Mouse (Mus musculus): ENCODE measurements around the gene Rnh1. TPM values are rescaled to one million over a fixed set of nuclear protein-coding genes. Genes with fewer than 3 reads are reported as not detected.

Rnh1 gene
- polyA plus RNA-seq, 1 experiment from 2014 or later: 61.0 TPM

GRCm38 (mm10) chr7:141176173-141176572 lies 3.5 kb upstream of the Rnh1 start:
- H3K4me1 ChIP-seq: peaks cover 8% of the 10 kb centered on the region
- no peaks in the 10 kb centered on the region for H3K36me3 ChIP-seq
- H3K4me3 ChIP-seq: no peak overlapping the region
- 0 out of 2 replicates have a peak, but pooled peaks cover 6% of the 10 kb centered on the region for H3K27me3 ChIP-seq
- no peak overlapping the region for H3K9ac ChIP-seq
- 3% methylated on average over 8 of the region's 8 CpGs for WGBS
- no peak for ATAC-seq (ENCODE audit: low FRiP score)
- H3K27ac ChIP-seq: no peak overlapping the region
- H3K9me3 ChIP-seq (replicated peaks): no peaks in the 10 kb centered on the region
- H3K4me2 ChIP-seq (replicated peaks): 0 out of 2 replicates have a peak overlapping the region, but pooled peaks have one; percentile 11

- Histone ChIP-seq H3K9me3 (replicated peaks) (no peaks in the 10 kb centered on the region), H3K36me3 (no peaks in the 10 kb centered on the region), H3K27me3 (0 out of 2 replicates have a peak, but pooled peaks cover 6% of the 10 kb centered on the region), H3K4me2 (replicated peaks) (no peak overlapping the region), H3K4me3 (no peak overlapping the region), H3K4me1 (peaks cover 8% of the 10 kb centered on the region), H3K9ac (no peak overlapping the region), H3K27ac (no peak overlapping the region)
- WGBS: 85% methylated on average over 4 of the region's 4 CpGs
- ATAC-seq (ENCODE audit: low FRiP score): no peak
These were observed 2.4 kb upstream of the Rnh1 start for GRCm38 (mm10) chr7:141175068-141175467.

- H3K27me3 ChIP-seq: 0 out of 2 replicates have a peak, but pooled peaks cover 6% of the 10 kb centered on the region
- H3K27ac ChIP-seq: peak overlapping the region; percentile 96
- no peaks in the 10 kb centered on the region for H3K9me3 ChIP-seq (replicated peaks)
- H3K4me2 ChIP-seq (replicated peaks): peak overlapping the region; percentile 53
- H3K4me1 ChIP-seq: peaks cover 14% of the 10 kb centered on the region
- no peaks in the 10 kb centered on the region for H3K36me3 ChIP-seq
- 85% methylated on average over 5 of the region's 5 CpGs for WGBS
- ATAC-seq (ENCODE audit: low FRiP score): no peak
- peak overlapping the region; percentile 57; the same call in 1 of the 2 replicates for H3K4me3 ChIP-seq
- peak overlapping the region; percentile 73 for H3K9ac ChIP-seq
These were observed 730 bp upstream of the Rnh1 start for GRCm38 (mm10) chr7:141173323-141173850.

- H3K27ac ChIP-seq: no peak overlapping the region
- H3K9ac ChIP-seq: no peak overlapping the region
- H3K4me2 ChIP-seq (replicated peaks): no peak overlapping the region
- H3K36me3 ChIP-seq: peaks cover 11% of the 10 kb centered on the region; the same call in 1 of the 2 replicates
- no peak for ATAC-seq (ENCODE audit: low FRiP score)
- no peak overlapping the region for H3K4me3 ChIP-seq
- H3K9me3 ChIP-seq (replicated peaks): no peaks in the 10 kb centered on the region
- no peaks in the 10 kb centered on the region for H3K27me3 ChIP-seq
- peaks cover 18% of the 10 kb centered on the region for H3K4me1 ChIP-seq
These were observed 2.8 kb downstream of the Rnh1 start for GRCm38 (mm10) chr7:141169866-141170265.

- no peak for ATAC-seq (ENCODE audit: low FRiP score)
- H3K27ac ChIP-seq: no peak overlapping the region
- H3K36me3 ChIP-seq: peaks cover 13% of the 10 kb centered on the region; the same call in 1 of the 2 replicates
- no peak overlapping the region for H3K4me3 ChIP-seq
- no peaks in the 10 kb centered on the region for H3K27me3 ChIP-seq
- no peak overlapping the region for H3K9ac ChIP-seq
- peaks cover 18% of the 10 kb centered on the region for H3K4me1 ChIP-seq
- WGBS: 97% methylated on average over 1 of the region's 1 CpGs
- H3K4me2 ChIP-seq (replicated peaks): no peak overlapping the region
- no peaks in the 10 kb centered on the region for H3K9me3 ChIP-seq (replicated peaks)
These were observed 3.4 kb downstream of the Rnh1 start for GRCm38 (mm10) chr7:141169300-141169699.

- Histone ChIP-seq H3K4me1 (peaks cover 18% of the 10 kb centered on the region), H3K36me3 (peaks cover 21% of the 10 kb centered on the region), H3K4me3 (peak overlapping the region; percentile 30), H3K27ac (no peak overlapping the region; the same call in 1 of the 2 replicates), H3K9me3 (replicated peaks) (no peaks in the 10 kb centered on the region), H3K27me3 (no peaks in the 10 kb centered on the region), H3K4me2 (replicated peaks) (peak overlapping the region; percentile 53), H3K9ac (peak overlapping the region; percentile 54)
- ATAC-seq (ENCODE audit: low FRiP score): no peak
- 3% methylated on average over 22 of the region's 22 CpGs for WGBS
These were observed 4.1 kb downstream of the Rnh1 start for GRCm38 (mm10) chr7:141168518-141168953.

GRCm38 (mm10) chr7:141167901-141168517 lies 4.6 kb downstream of the Rnh1 start:
- ATAC-seq (ENCODE audit: low FRiP score): no peak
- Histone ChIP-seq H3K36me3 (peaks cover 25% of the 10 kb centered on the region), H3K27ac (no peak overlapping the region), H3K27me3 (no peaks in the 10 kb centered on the region), H3K4me1 (peaks cover 14% of the 10 kb centered on the region), H3K4me2 (replicated peaks) (peak overlapping the region; percentile 53), H3K4me3 (peak overlapping the region; percentile 30), H3K9me3 (replicated peaks) (no peaks in the 10 kb centered on the region), H3K9ac (peak overlapping the region; percentile 54)
- 17% methylated on average over 7 of the region's 7 CpGs for whole genome bisulfite sequencing

- no peak overlapping the region for H3K4me3 ChIP-seq
- no peaks in the 10 kb centered on the region for H3K27me3 ChIP-seq
- H3K9me3 ChIP-seq (replicated peaks): no peaks in the 10 kb centered on the region
- WGBS: 89% methylated on average over 6 of the region's 6 CpGs
- H3K4me1 ChIP-seq: peaks cover 11% of the 10 kb centered on the region
- H3K9ac ChIP-seq: no peak overlapping the region
- H3K4me2 ChIP-seq (replicated peaks): no peak overlapping the region
- no peak for ATAC-seq (ENCODE audit: low FRiP score)
- H3K36me3 ChIP-seq: peaks cover 53% of the 10 kb centered on the region
- no peak overlapping the region for H3K27ac ChIP-seq
These were observed 7.8 kb downstream of the Rnh1 start for GRCm38 (mm10) chr7:141164850-141165249.

GRCm38 (mm10) chr7:141164397-141164796 lies 8.3 kb downstream of the Rnh1 start:
- WGBS: 93% methylated on average over 7 of the region's 7 CpGs
- no peak overlapping the region for H3K27ac ChIP-seq
- peaks cover 11% of the 10 kb centered on the region for H3K4me1 ChIP-seq
- peaks cover 57% of the 10 kb centered on the region for H3K36me3 ChIP-seq
- no peak for ATAC-seq (ENCODE audit: low FRiP score)
- H3K4me3 ChIP-seq: no peak overlapping the region
- H3K9me3 ChIP-seq (replicated peaks): no peaks in the 10 kb centered on the region
- no peak overlapping the region for H3K9ac ChIP-seq
- H3K27me3 ChIP-seq: no peaks in the 10 kb centered on the region
- H3K4me2 ChIP-seq (replicated peaks): no peak overlapping the region

- no peak overlapping the region for H3K27ac ChIP-seq
- no peaks in the 10 kb centered on the region for H3K4me1 ChIP-seq
- H3K4me2 ChIP-seq (replicated peaks): no peak overlapping the region
- H3K9me3 ChIP-seq (replicated peaks): no peaks in the 10 kb centered on the region
- ATAC-seq (ENCODE audit: low FRiP score): no peak
- H3K27me3 ChIP-seq: no peaks in the 10 kb centered on the region
- peaks cover 57% of the 10 kb centered on the region for H3K36me3 ChIP-seq
- 96% methylated on average over 9 of the region's 9 CpGs for WGBS
- no peak overlapping the region for H3K4me3 ChIP-seq
- no peak overlapping the region for H3K9ac ChIP-seq
These were observed 17.3 kb downstream of the Rnh1 start for GRCm38 (mm10) chr7:141155362-141155761.

- H3K4me3 ChIP-seq: no peak overlapping the region
- no peak for ATAC-seq (ENCODE audit: low FRiP score)
- H3K4me1 ChIP-seq: no peaks in the 10 kb centered on the region
- no peaks in the 10 kb centered on the region for H3K9me3 ChIP-seq (replicated peaks)
- H3K4me2 ChIP-seq (replicated peaks): no peak overlapping the region
- H3K36me3 ChIP-seq: peaks cover 48% of the 10 kb centered on the region
- H3K27ac ChIP-seq: no peak overlapping the region
- H3K9ac ChIP-seq: no peak overlapping the region
- no peaks in the 10 kb centered on the region for H3K27me3 ChIP-seq
- 80% methylated on average over 4 of the region's 4 CpGs for WGBS
These were observed 24.0 kb downstream of the Rnh1 start for GRCm38 (mm10) chr7:141148639-141149038.

- 82% methylated on average over 6 of the region's 6 CpGs for WGBS
- no peak for ATAC-seq (ENCODE audit: low FRiP score)
- Histone ChIP-seq H3K4me3 (no peak overlapping the region), H3K9me3 (replicated peaks) (no peaks in the 10 kb centered on the region), H3K9ac (no peak overlapping the region), H3K27ac (no peak overlapping the region), H3K36me3 (peaks cover 39% of the 10 kb centered on the region), H3K4me1 (no peaks in the 10 kb centered on the region), H3K4me2 (replicated peaks) (no peak overlapping the region), H3K27me3 (no peaks in the 10 kb centered on the region)
These were observed 25.6 kb downstream of the Rnh1 start for GRCm38 (mm10) chr7:141147044-141147443.

Measured in hindbrain, embryonic 12.5 days (tissue).